Mouse (Mus musculus) embryonic facial prominence, embryonic 10.5 days (tissue): ENCODE measurements at regions not wholly inside any gene's neighbourhood (a gene's known extent, or its start where the extent isn't known, plus 50 kb on each side); places are given as distances from the start of the nearest gene placed in this dataset.

ENCODE experiments used
- DNase-seq: peaks from one replicate; pipeline ENCODE4 v3.0.0-alpha.2; 2017; ENCODE audit warnings: low spot score
- H3K27ac ChIP-seq: fragments of 300-500 bp; sonication (generic); replicated peaks from 2 replicates; pipeline ENCODE4 v1.5.1; 2016; ENCODE audit warnings: mild to moderate bottlenecking
- H3K27me3 ChIP-seq: fragments of 300-500 bp; sonication (generic); replicated peaks from 2 replicates; pipeline ENCODE4 v1.6.1; 2016; ENCODE audit warnings: low read depth, mild to moderate bottlenecking; ENCODE audit not compliant: poor library complexity, severe bottlenecking
- H3K36me3 ChIP-seq: fragments of 300-500 bp; sonication (generic); replicated peaks from 2 replicates; pipeline ENCODE4 v1.6.1; 2016; ENCODE audit warnings: mild to moderate bottlenecking, moderate library complexity
- H3K4me1 ChIP-seq: fragments of 300-500 bp; sonication (generic); 2 replicates; pipeline ENCODE4 v1.6.1; 2016
- H3K4me3 ChIP-seq: fragments of 300-500 bp; sonication (generic); 2 replicates; pipeline ENCODE4 v1.5.1; 2016; ENCODE audit warnings: mild to moderate bottlenecking, moderate library complexity
- H3K9me3 ChIP-seq: fragments of 300-500 bp; sonication (generic); 2 replicates; pipeline ENCODE4 v1.6.1; 2016; ENCODE audit warnings: mild to moderate bottlenecking
- WGBS: fragments of 180-500 bp; shearing (Covaris S2); methylation state at CpG from one replicate; pipeline ENCODE4 v1.1.7; 2016; 5-methylcytosine and 5-hydroxymethylcytosine counted together

- Histone ChIP-seq H3K9me3 (no peaks in the 10 kb centered on the region), H3K4me3 (no peak overlapping the region), H3K4me1 (no peaks in the 10 kb centered on the region), H3K27me3 (no peaks in the 10 kb centered on the region), H3K36me3 (no peaks in the 10 kb centered on the region), H3K27ac (no peak overlapping the region)
- no peak for DNase-seq
- WGBS: 86% methylated on average over 6 of the region's 6 CpGs
These were observed 283.1 kb upstream of the Irx4 start for GRCm38 (mm10) chr13:72977213-72977612.

- no peak overlapping the region for H3K4me3 ChIP-seq
- no peaks in the 10 kb centered on the region for H3K9me3 ChIP-seq
- H3K27ac ChIP-seq: no peak overlapping the region
- H3K27me3 ChIP-seq: no peaks in the 10 kb centered on the region
- no peak for DNase-seq
- 67% methylated on average over 3 of the region's 3 CpGs for WGBS
- H3K4me1 ChIP-seq: no peaks in the 10 kb centered on the region
- H3K36me3 ChIP-seq: no peaks in the 10 kb centered on the region
These were observed 282.3 kb upstream of the Irx4 start for GRCm38 (mm10) chr13:72977971-72978370.

- H3K4me1 ChIP-seq: no peaks in the 10 kb centered on the region
- DNase-seq: no peak
- no peaks in the 10 kb centered on the region for H3K36me3 ChIP-seq
- peaks cover 5% of the 10 kb centered on the region; the same call in 1 of the 2 replicates for H3K27me3 ChIP-seq
- no peak overlapping the region for H3K4me3 ChIP-seq
- no peaks in the 10 kb centered on the region for H3K9me3 ChIP-seq
- no peak overlapping the region for H3K27ac ChIP-seq
These were observed 281.3 kb upstream of the Irx4 start for GRCm38 (mm10) chr13:72978966-72979365.

GRCm38 (mm10) chr13:72992589-72993409, 267.5 kb upstream of the Irx4 start:
- Histone ChIP-seq H3K4me1 (no peaks in the 10 kb centered on the region), H3K27ac (no peak overlapping the region), H3K36me3 (no peaks in the 10 kb centered on the region), H3K9me3 (no peaks in the 10 kb centered on the region), H3K4me3 (no peak overlapping the region), H3K27me3 (peaks cover 25% of the 10 kb centered on the region)
- 72% methylated on average over 17 of the region's 17 CpGs for WGBS
- no peak for DNase-seq

GRCm38 (mm10) chr13:72993410-72993858, 266.8 kb upstream of the Irx4 start:
- H3K9me3 ChIP-seq: no peaks in the 10 kb centered on the region
- H3K4me3 ChIP-seq: no peak overlapping the region
- H3K27me3 ChIP-seq: peaks cover 25% of the 10 kb centered on the region
- H3K27ac ChIP-seq: no peak overlapping the region
- no peak for DNase-seq
- 87% methylated on average over 3 of the region's 3 CpGs for WGBS
- H3K4me1 ChIP-seq: no peaks in the 10 kb centered on the region
- H3K36me3 ChIP-seq: no peaks in the 10 kb centered on the region

- DNase-seq: no peak
- no peak overlapping the region for H3K4me3 ChIP-seq
- H3K36me3 ChIP-seq: no peaks in the 10 kb centered on the region
- H3K27ac ChIP-seq: no peak overlapping the region
- H3K4me1 ChIP-seq: no peaks in the 10 kb centered on the region
- H3K27me3 ChIP-seq: peaks cover 25% of the 10 kb centered on the region
- no peaks in the 10 kb centered on the region for H3K9me3 ChIP-seq
These were observed 265.7 kb upstream of the Irx4 start for GRCm38 (mm10) chr13:72994538-72994937.

GRCm38 (mm10) chr13:73008856-73009546, 251.3 kb upstream of the Irx4 start:
- Histone ChIP-seq H3K27ac (no peak overlapping the region), H3K9me3 (no peaks in the 10 kb centered on the region), H3K27me3 (peaks cover 17% of the 10 kb centered on the region; the same call in 1 of the 2 replicates), H3K4me1 (peaks cover 3% of the 10 kb centered on the region; the same call in 1 of the 2 replicates), H3K4me3 (no peak overlapping the region), H3K36me3 (no peaks in the 10 kb centered on the region)
- no peak for DNase-seq
- 75% methylated on average over 22 of the region's 22 CpGs for WGBS

GRCm38 (mm10) chr13:73009547-73010475, 250.5 kb upstream of the Irx4 start:
- peaks cover 3% of the 10 kb centered on the region; the same call in 1 of the 2 replicates for H3K4me1 ChIP-seq
- no peaks in the 10 kb centered on the region for H3K36me3 ChIP-seq
- DNase-seq: no peak
- 85% methylated on average over 15 of the region's 15 CpGs for WGBS
- H3K4me3 ChIP-seq: no peak overlapping the region
- no peak overlapping the region for H3K27ac ChIP-seq
- H3K27me3 ChIP-seq: peaks cover 17% of the 10 kb centered on the region; the same call in 1 of the 2 replicates
- no peaks in the 10 kb centered on the region for H3K9me3 ChIP-seq

GRCm38 (mm10) chr13:73019181-73019580, 241.1 kb upstream of the Irx4 start:
- DNase-seq: no peak
- Histone ChIP-seq H3K27ac (no peak overlapping the region), H3K4me3 (no peak overlapping the region), H3K9me3 (no peaks in the 10 kb centered on the region), H3K27me3 (0 out of 2 replicates have a peak, but pooled peaks cover 10% of the 10 kb centered on the region), H3K36me3 (no peaks in the 10 kb centered on the region), H3K4me1 (no peaks in the 10 kb centered on the region)
- WGBS: 83% methylated on average over 10 of the region's 10 CpGs

GRCm38 (mm10) chr13:73031217-73031616, 229.1 kb upstream of the Irx4 start:
- H3K4me1 ChIP-seq: peaks cover 20% of the 10 kb centered on the region
- H3K36me3 ChIP-seq: no peaks in the 10 kb centered on the region
- H3K27ac ChIP-seq: no peak overlapping the region
- WGBS: 86% methylated on average over 3 of the region's 3 CpGs
- H3K27me3 ChIP-seq: peaks cover 55% of the 10 kb centered on the region
- no peak for DNase-seq
- no peaks in the 10 kb centered on the region for H3K9me3 ChIP-seq
- H3K4me3 ChIP-seq: no peak overlapping the region

- peaks cover 71% of the 10 kb centered on the region for H3K27me3 ChIP-seq
- H3K27ac ChIP-seq: no peak overlapping the region
- no peaks in the 10 kb centered on the region for H3K9me3 ChIP-seq
- peaks cover 20% of the 10 kb centered on the region for H3K4me1 ChIP-seq
- no peaks in the 10 kb centered on the region for H3K36me3 ChIP-seq
- DNase-seq: peak; percentile 79
- no peak overlapping the region for H3K4me3 ChIP-seq
- 29% methylated on average over 3 of the region's 3 CpGs for WGBS
These were observed 227.2 kb upstream of the Irx4 start for GRCm38 (mm10) chr13:73033055-73033454.
